Mouse (Mus musculus) stomach, embryonic 14.5 days (tissue): ENCODE results near the gene Gatb. TPM values are rescaled to one million over a fixed set of nuclear protein-coding genes. Genes with fewer than 3 reads are reported as not detected.

Source experiments
- ATAC-seq: fragments of 200-750 bp; cut with Nextera tagmentation; 2 replicates; pipeline ENCODE4 v1.8.0; 2017; ENCODE audit warnings: low read depth, moderate TSS enrichment; ENCODE audit not compliant: insufficient number of reproducible peaks, insufficient read depth, low FRiP score
- H3K27ac ChIP-seq: fragments of 300-500 bp; sonication (generic); 2 replicates; pipeline ENCODE4 v1.5.1; 2014; ENCODE audit warnings: mild to moderate bottlenecking, low read length, moderate library complexity, mixed read lengths
- H3K27me3 ChIP-seq: fragments of 300-500 bp; sonication (generic); 2 replicates; pipeline ENCODE4 v1.6.1; 2014; ENCODE audit warnings: low read length, control low read depth, mixed read lengths; ENCODE audit not compliant: control insufficient read depth, insufficient read depth
- H3K36me3 ChIP-seq: fragments of 300-500 bp; sonication (generic); 2 replicates; pipeline ENCODE4 v1.6.1; 2014; ENCODE audit warnings: mild to moderate bottlenecking, control low read depth, low read length, moderate library complexity, mixed read lengths; ENCODE audit not compliant: control insufficient read depth, insufficient read depth
- H3K4me1 ChIP-seq: fragments of 300-500 bp; sonication (generic); 2 replicates; pipeline ENCODE4 v1.6.1; 2014; ENCODE audit warnings: low read length, control low read depth, mixed read lengths; ENCODE audit not compliant: control insufficient read depth, insufficient read depth
- H3K4me2 ChIP-seq: fragments of 300-500 bp; sonication (generic); replicated peaks from 2 replicates; pipeline ENCODE4 v1.6.1; 2014; ENCODE audit warnings: low read depth, low read length, control low read depth
- H3K4me3 ChIP-seq: fragments of 300-500 bp; sonication (generic); 2 replicates; pipeline ENCODE4 v1.5.1; 2014; ENCODE audit warnings: low read depth, low read length, control low read depth
- H3K9ac ChIP-seq: fragments of 300-500 bp; sonication (generic); replicated peaks from 2 replicates; pipeline ENCODE4 v1.6.1; 2014; ENCODE audit warnings: low read depth, mild to moderate bottlenecking, control low read depth, low read length, moderate library complexity, mixed read lengths
- H3K9me3 ChIP-seq: fragments of 300-500 bp; sonication (generic); 2 replicates; pipeline ENCODE4 v1.6.1; 2016; ENCODE audit warnings: low read depth, low read length, control low read depth; ENCODE audit not compliant: control insufficient read depth
- WGBS: fragments of 180-500 bp; shearing (Covaris S2); extraction: QIAGEN DNeasy Blood & Tissue Kit; methylation state at CpG from one replicate; pipeline ENCODE4 v1.1.7; 2014; 5-methylcytosine and 5-hydroxymethylcytosine counted together
- polyA plus RNA-seq: library from polyadenylated mRNA; unstranded; fragments of >200 nt; fragmentation: Nextera tagmentation; extraction: Ambion mirVana; gene quantifications from 2 replicates; pipeline ENCODE4 v1.2.1, GENCODE M21; 2014

Gatb gene
- polyA plus RNA-seq, 1 experiment from 2014 or later, result 24.6 TPM

GRCm38 (mm10) chr3:85606912-85607311 lies 33.0 kb downstream of the Gatb start:
- no peaks in the 10 kb centered on the region for H3K9me3 ChIP-seq
- no peaks in the 10 kb centered on the region for H3K4me1 ChIP-seq
- H3K9ac ChIP-seq, result no peak overlapping the region
- ATAC-seq, result no peak
- 0 out of 2 replicates have a peak, but pooled peaks cover 4% of the 10 kb centered on the region for H3K36me3 ChIP-seq
- H3K4me2 ChIP-seq, result no peak overlapping the region
- no peaks in the 10 kb centered on the region for H3K27me3 ChIP-seq
- H3K4me3 ChIP-seq, result no peak overlapping the region
- H3K27ac ChIP-seq, result no peak overlapping the region
- 81% methylated on average over 3 of the region's 3 CpGs for WGBS

- no peak overlapping the region for H3K9ac ChIP-seq
- H3K9me3 ChIP-seq, result no peaks in the 10 kb centered on the region
- 86% methylated on average over 2 of the region's 2 CpGs for WGBS
- H3K4me2 ChIP-seq, result no peak overlapping the region
- H3K27ac ChIP-seq, result no peak overlapping the region
- no peak overlapping the region for H3K4me3 ChIP-seq
- H3K36me3 ChIP-seq, result 0 out of 2 replicates have a peak, but pooled peaks cover 4% of the 10 kb centered on the region
- no peak for ATAC-seq
- H3K27me3 ChIP-seq, result no peaks in the 10 kb centered on the region
- no peaks in the 10 kb centered on the region for H3K4me1 ChIP-seq
Observed at GRCm38 (mm10) chr3:85607753-85608152, 33.8 kb downstream of the Gatb start.

- no peaks in the 10 kb centered on the region for H3K4me1 ChIP-seq
- no peaks in the 10 kb centered on the region for H3K27me3 ChIP-seq
- no peak overlapping the region for H3K4me3 ChIP-seq
- H3K4me2 ChIP-seq, result no peak overlapping the region
- no peak for ATAC-seq
- no peak overlapping the region for H3K27ac ChIP-seq
- WGBS, result 89% methylated on average over 1 of the region's 1 CpGs
- H3K36me3 ChIP-seq, result peaks cover 7% of the 10 kb centered on the region
- no peaks in the 10 kb centered on the region for H3K9me3 ChIP-seq
- no peak overlapping the region for H3K9ac ChIP-seq
Observed at GRCm38 (mm10) chr3:85616389-85616788, 42.5 kb downstream of the Gatb start.

GRCm38 (mm10) chr3:85618885-85619284 lies 45.0 kb downstream of the Gatb start:
- Histone ChIP-seq H3K4me1 (no peaks in the 10 kb centered on the region), H3K27ac (no peak overlapping the region), H3K36me3 (peaks cover 7% of the 10 kb centered on the region), H3K4me3 (no peak overlapping the region), H3K9ac (no peak overlapping the region), H3K4me2 (no peak overlapping the region), H3K9me3 (no peaks in the 10 kb centered on the region), H3K27me3 (no peaks in the 10 kb centered on the region)
- 85% methylated on average over 6 of the region's 6 CpGs for WGBS
- ATAC-seq, result no peak

- Histone ChIP-seq H3K9ac (no peak overlapping the region), H3K27ac (no peak overlapping the region), H3K36me3 (peaks cover 7% of the 10 kb centered on the region), H3K27me3 (no peaks in the 10 kb centered on the region), H3K9me3 (no peaks in the 10 kb centered on the region), H3K4me2 (no peak overlapping the region), H3K4me3 (no peak overlapping the region), H3K4me1 (no peaks in the 10 kb centered on the region)
- ATAC-seq, result no peak
- WGBS, result 92% methylated on average over 5 of the region's 5 CpGs
Observed at GRCm38 (mm10) chr3:85619345-85619744, 45.4 kb downstream of the Gatb start.

GRCm38 (mm10) chr3:85619751-85620150 lies 45.8 kb downstream of the Gatb start:
- Histone ChIP-seq H3K4me2 (no peak overlapping the region), H3K27me3 (no peaks in the 10 kb centered on the region), H3K36me3 (peaks cover 7% of the 10 kb centered on the region), H3K9ac (no peak overlapping the region), H3K9me3 (no peaks in the 10 kb centered on the region), H3K27ac (no peak overlapping the region), H3K4me3 (no peak overlapping the region), H3K4me1 (no peaks in the 10 kb centered on the region)
- no peak for ATAC-seq
- 97% methylated on average over 1 of the region's 1 CpGs for WGBS

GRCm38 (mm10) chr3:85629895-85630510 lies 56.1 kb downstream of the Gatb start:
- no peak for ATAC-seq
- Histone ChIP-seq H3K4me2 (no peak overlapping the region), H3K9ac (no peak overlapping the region), H3K4me3 (no peak overlapping the region), H3K27me3 (no peaks in the 10 kb centered on the region), H3K27ac (no peak overlapping the region), H3K36me3 (no peaks in the 10 kb centered on the region), H3K4me1 (no peaks in the 10 kb centered on the region), H3K9me3 (no peaks in the 10 kb centered on the region)
- WGBS, result 90% methylated on average over 4 of the region's 4 CpGs

- WGBS, result 93% methylated on average over 2 of the region's 2 CpGs
- Histone ChIP-seq H3K9ac (no peak overlapping the region), H3K4me3 (no peak overlapping the region), H3K27ac (no peak overlapping the region), H3K27me3 (no peaks in the 10 kb centered on the region), H3K9me3 (no peaks in the 10 kb centered on the region), H3K4me1 (no peaks in the 10 kb centered on the region), H3K4me2 (no peak overlapping the region), H3K36me3 (no peaks in the 10 kb centered on the region)
- no peak for ATAC-seq
Observed at GRCm38 (mm10) chr3:85633733-85634132, 59.8 kb downstream of the Gatb start.
